Mouse (Mus musculus): ENCODE data around the gene Card6.
"Not testable (repeated sequence)": the region's sequence is repeated elsewhere in the genome, so short reads cannot be mapped to it uniquely, and the experiment has no call there.

Gene Card6

GRCm38 (mm10) chr15:5130887-5131668, 22.7 kb upstream of the Card6 start:
- DNase-seq (ENCODE audit: inconsistent ontology term) = not testable (repeated sequence)

GRCm38 (mm10) chr15:5129111-5129805, 20.9 kb upstream of the Card6 start:
- DNase-seq (ENCODE audit: inconsistent ontology term) = no peak

GRCm38 (mm10) chr15:5128176-5128940, 20.0 kb upstream of the Card6 start:
- no peak for DNase-seq (ENCODE audit: inconsistent ontology term)

- no peak for DNase-seq (ENCODE audit: inconsistent ontology term)
Measured at GRCm38 (mm10) chr15:5127487-5127886, 19.1 kb upstream of the Card6 start.

- DNase-seq (ENCODE audit: inconsistent ontology term) = peak; percentile 47
Measured at GRCm38 (mm10) chr15:5126456-5126855, 18.1 kb upstream of the Card6 start.

- no peak for DNase-seq (ENCODE audit: inconsistent ontology term)
Measured at GRCm38 (mm10) chr15:5121535-5122313, 13.4 kb upstream of the Card6 start.

GRCm38 (mm10) chr15:5119707-5120106, 11.4 kb upstream of the Card6 start:
- DNase-seq (ENCODE audit: inconsistent ontology term) = no peak

- no peak for DNase-seq (ENCODE audit: inconsistent ontology term)
Measured at GRCm38 (mm10) chr15:5119192-5119591, 10.9 kb upstream of the Card6 start.

- no peak for DNase-seq (ENCODE audit: inconsistent ontology term)
Measured at GRCm38 (mm10) chr15:5118626-5119025, 10.3 kb upstream of the Card6 start.

GRCm38 (mm10) chr15:5117031-5117601, 8.8 kb upstream of the Card6 start:
- no peak for DNase-seq (ENCODE audit: inconsistent ontology term)

GRCm38 (mm10) chr15:5116270-5117030, 8.1 kb upstream of the Card6 start, which contains the start of gene Rpl37:
Gene Rpl37, plus strand, starts transcription at chr15:5116645.
- DNase-seq (ENCODE audit: inconsistent ontology term) = peak; percentile 99

GRCm38 (mm10) chr15:5115173-5115572, 6.8 kb upstream of the Card6 start:
- DNase-seq (ENCODE audit: inconsistent ontology term) = no peak

- DNase-seq (ENCODE audit: inconsistent ontology term) = no peak
Measured at GRCm38 (mm10) chr15:5112651-5113050, 4.3 kb upstream of the Card6 start.

- DNase-seq (ENCODE audit: inconsistent ontology term) = no peak
Measured at GRCm38 (mm10) chr15:5108655-5109040, 309 bp upstream of the Card6 start.

GRCm38 (mm10) chr15:5106293-5106692, 2.0 kb downstream of the Card6 start:
- DNase-seq (ENCODE audit: inconsistent ontology term) = no peak

GRCm38 (mm10) chr15:5105891-5106290, 2.4 kb downstream of the Card6 start:
- DNase-seq (ENCODE audit: inconsistent ontology term) = no peak

GRCm38 (mm10) chr15:5102312-5102711, 6.0 kb downstream of the Card6 start:
- DNase-seq (ENCODE audit: inconsistent ontology term) = no peak

GRCm38 (mm10) chr15:5097376-5097775, 11.0 kb downstream of the Card6 start:
- DNase-seq (ENCODE audit: inconsistent ontology term) = no peak

GRCm38 (mm10) chr15:5095534-5096301, 12.6 kb downstream of the Card6 start:
- no peak for DNase-seq (ENCODE audit: inconsistent ontology term)

GRCm38 (mm10) chr15:5090131-5090530, 18.2 kb downstream of the Card6 start:
- DNase-seq (ENCODE audit: inconsistent ontology term) = no peak
